Mouse (Mus musculus) gastrocnemius, postnatal 36 days (tissue): Measurements from ENCODE around the gene 4931428L18Rik. TPM values are rescaled to one million over a fixed set of nuclear protein-coding genes. Genes with fewer than 3 reads are reported as not detected.
"Not testable (repeated sequence)": the region's sequence is repeated elsewhere in the genome, so short reads cannot be mapped to it uniquely, and the experiment has no call there.

ENCODE experiments used
- DNase-seq, 2 experiments: peaks; one replicate each; pipeline ENCODE4 v3.0.0; 2022
- intact Hi-C: fragments of 180-260 bp; cut with DNase I; formaldehyde crosslinking; loops from one replicate; pipeline ENCODE4 v1.15.1; 2025
- total RNA-seq, 2 experiments: library from RNA; stranded (reverse); gene quantifications; 2 replicates each; pipeline ENCODE4 v1.2.3; 2021

The 4931428L18Rik gene
- total RNA-seq, 2 experiments from 2014 or later, result not detected

GRCm38 (mm10) chr1:31064817-31065740, 157.4 kb downstream of the 4931428L18Rik start:
- no peak for DNase-seq
- intact Hi-C loops, result no loop called here

- intact Hi-C loops, result no loop called here
Observed at GRCm38 (mm10) chr1:31059806-31060205, 162.7 kb downstream of the 4931428L18Rik start.

GRCm38 (mm10) chr1:31058861-31059351, 163.6 kb downstream of the 4931428L18Rik start:
- DNase-seq, result no peak
- intact Hi-C loops, result no loop called here

More at GRCm38 (mm10) chr1:31059806-31060205, 162.7 kb downstream of the 4931428L18Rik start:
- no peak for DNase-seq

GRCm38 (mm10) chr1:31058196-31058595, 164.3 kb downstream of the 4931428L18Rik start:
- intact Hi-C loops, result no loop called here
- no peak for DNase-seq

GRCm38 (mm10) chr1:31051370-31051921, 171.0 kb downstream of the 4931428L18Rik start:
- no peak for DNase-seq
- intact Hi-C loops, result no loop called here

GRCm38 (mm10) chr1:31049954-31050652, 172.4 kb downstream of the 4931428L18Rik start:
- intact Hi-C loops, result no loop called here
- no peak for DNase-seq

GRCm38 (mm10) chr1:31043208-31043607, 179.3 kb downstream of the 4931428L18Rik start:
- intact Hi-C loops, result no loop called here
- no peak for DNase-seq

GRCm38 (mm10) chr1:31042793-31043192, 179.7 kb downstream of the 4931428L18Rik start:
- intact Hi-C loops, result no loop called here
- DNase-seq, result no peak

GRCm38 (mm10) chr1:31033851-31034534, 188.5 kb downstream of the 4931428L18Rik start:
- no peak for DNase-seq
- intact Hi-C loops, result no loop called here

GRCm38 (mm10) chr1:31032351-31032750, 190.1 kb downstream of the 4931428L18Rik start:
- intact Hi-C loops, result no loop called here
- no peak for DNase-seq

- DNase-seq, result no peak
- intact Hi-C loops, result no loop called here
Observed at GRCm38 (mm10) chr1:31023173-31023572, 199.3 kb downstream of the 4931428L18Rik start.

GRCm38 (mm10) chr1:31019283-31019682, 203.2 kb downstream of the 4931428L18Rik start:
- DNase-seq, result peak; percentile 17 to 19
- intact Hi-C loops, result loop anchor here (5.0 kb wide), 1 partner anchor 67 kb away; no protein-coding TSS in a partner anchor

- intact Hi-C loops, result loop anchor here (5.0 kb wide), 1 partner anchor 65 kb away; no protein-coding TSS in a partner anchor
- DNase-seq, result no peak
Observed at GRCm38 (mm10) chr1:31017377-31017776, 205.1 kb downstream of the 4931428L18Rik start.

- no peak for DNase-seq
- intact Hi-C loops, result loop anchor here (5.0 kb wide), 1 partner anchor 64 kb away; no protein-coding TSS in a partner anchor
Observed at GRCm38 (mm10) chr1:31016068-31016467, 206.4 kb downstream of the 4931428L18Rik start.

GRCm38 (mm10) chr1:31015261-31015660, 207.2 kb downstream of the 4931428L18Rik start:
- intact Hi-C loops, result loop anchor here (5.0 kb wide), 1 partner anchor 63 kb away; no protein-coding TSS in a partner anchor
- DNase-seq, result no peak

GRCm38 (mm10) chr1:30977868-30978267, 244.6 kb downstream of the 4931428L18Rik start, which contains the start of gene AC153137.1:
AC153137.1 (minus strand) TSS chr1:30977968.
- intact Hi-C loops, DNase-seq: not testable (repeated sequence)

GRCm38 (mm10) chr1:30977239-30977638, 245.2 kb downstream of the 4931428L18Rik start:
- not testable (repeated sequence) for DNase-seq

GRCm38 (mm10) chr1:30951795-30952194, 270.7 kb downstream of the 4931428L18Rik start:
- DNase-seq, result no peak
- intact Hi-C loops, result loop anchor here (5.0 kb wide), 1 partner anchor 66 kb away; no protein-coding TSS in a partner anchor

More at GRCm38 (mm10) chr1:30977239-30977638, 245.2 kb downstream of the 4931428L18Rik start:
- intact Hi-C loops, result not testable (repeated sequence)

- DNase-seq, result no peak
- intact Hi-C loops, result loop anchor here (5.0 kb wide), 1 partner anchor 67 kb away; no protein-coding TSS in a partner anchor
Observed at GRCm38 (mm10) chr1:30950456-30950835, 272.0 kb downstream of the 4931428L18Rik start.
